Mouse (Mus musculus): ENCODE results near the gene Tgfbr1. TPM values are rescaled to one million over a fixed set of nuclear protein-coding genes. Genes with fewer than 3 reads are reported as not detected.

Gene Tgfbr1
- polyA plus RNA-seq, 1 experiment from 2014 or later = 25.9 TPM

GRCm38 (mm10) chr4:47324206-47324605 is 28.8 kb upstream of the Tgfbr1 start:
- H3K4me2 ChIP-seq (ENCODE audit: low read length) = no peak overlapping the region
- no peaks in the 10 kb centered on the region for H3K9me3 ChIP-seq (replicated peaks; ENCODE audit: low read length)
- no peaks in the 10 kb centered on the region for H3K27me3 ChIP-seq (ENCODE audit: insufficient read depth, low read length)
- TF ChIP-seq CTCF (IDR thresholded peaks at IDR 0.05; ENCODE audit: low read depth) = no peak
- no peak overlapping the region for H3K9ac ChIP-seq (ENCODE audit: low read depth, low read length)
- ATAC-seq (replicated peaks; ENCODE audit: low FRiP score, low read depth) (no peak), DNase-seq (ENCODE audit: low spot score) (no peak)
- no peak overlapping the region for H3K27ac ChIP-seq
- WGBS = 81% methylated on average over 1 of the region's 1 CpGs
- no peaks in the 10 kb centered on the region for H3K4me1 ChIP-seq (replicated peaks; ENCODE audit: insufficient read depth, low read length)
- no peak overlapping the region for H3K4me3 ChIP-seq (replicated peaks; ENCODE audit: low read depth, low read length)
- H3K36me3 ChIP-seq (ENCODE audit: insufficient read depth, low read length) = no peaks in the 10 kb centered on the region

- ATAC-seq (replicated peaks; ENCODE audit: low FRiP score, low read depth) (no peak), DNase-seq (ENCODE audit: low spot score) (no peak)
- no peak for TF ChIP-seq CTCF (IDR thresholded peaks at IDR 0.05; ENCODE audit: low read depth)
- 69% methylated on average over 3 of the region's 3 CpGs for WGBS
- H3K4me1 ChIP-seq (replicated peaks; ENCODE audit: insufficient read depth, low read length) = no peaks in the 10 kb centered on the region
- no peaks in the 10 kb centered on the region for H3K27me3 ChIP-seq (ENCODE audit: insufficient read depth, low read length)
- H3K4me2 ChIP-seq (ENCODE audit: low read length) = no peak overlapping the region
- no peak overlapping the region for H3K9ac ChIP-seq (ENCODE audit: low read depth, low read length)
- no peak overlapping the region for H3K27ac ChIP-seq
- no peak overlapping the region for H3K4me3 ChIP-seq (replicated peaks; ENCODE audit: low read depth, low read length)
- H3K9me3 ChIP-seq (replicated peaks; ENCODE audit: low read length) = no peaks in the 10 kb centered on the region
- H3K36me3 ChIP-seq (ENCODE audit: insufficient read depth, low read length) = no peaks in the 10 kb centered on the region
These were observed 25.2 kb upstream of the Tgfbr1 start for GRCm38 (mm10) chr4:47327782-47328181.

GRCm38 (mm10) chr4:47329285-47329684 is 23.7 kb upstream of the Tgfbr1 start:
- no peaks in the 10 kb centered on the region for H3K27me3 ChIP-seq (ENCODE audit: insufficient read depth, low read length)
- H3K36me3 ChIP-seq (ENCODE audit: insufficient read depth, low read length) = no peaks in the 10 kb centered on the region
- WGBS = 6% methylated on average over 1 of the region's 1 CpGs
- H3K9me3 ChIP-seq (replicated peaks; ENCODE audit: low read length) = no peaks in the 10 kb centered on the region
- DNase-seq (ENCODE audit: low spot score) (no peak), ATAC-seq (replicated peaks; ENCODE audit: low FRiP score, low read depth) (no peak)
- H3K4me2 ChIP-seq (ENCODE audit: low read length) = no peak overlapping the region
- H3K27ac ChIP-seq = no peak overlapping the region
- H3K4me3 ChIP-seq (replicated peaks; ENCODE audit: low read depth, low read length) = no peak overlapping the region
- no peak overlapping the region for H3K9ac ChIP-seq (ENCODE audit: low read depth, low read length)
- no peak for TF ChIP-seq CTCF (IDR thresholded peaks at IDR 0.05; ENCODE audit: low read depth)
- no peaks in the 10 kb centered on the region for H3K4me1 ChIP-seq (replicated peaks; ENCODE audit: insufficient read depth, low read length)

GRCm38 (mm10) chr4:47330378-47331052 is 22.5 kb upstream of the Tgfbr1 start:
- ATAC-seq (replicated peaks; ENCODE audit: low FRiP score, low read depth) (no peak), DNase-seq (ENCODE audit: low spot score) (no peak)
- H3K4me1 ChIP-seq (replicated peaks; ENCODE audit: insufficient read depth, low read length) = no peaks in the 10 kb centered on the region
- H3K27me3 ChIP-seq (ENCODE audit: insufficient read depth, low read length) = no peaks in the 10 kb centered on the region
- H3K9ac ChIP-seq (ENCODE audit: low read depth, low read length) = no peak overlapping the region
- WGBS = 82% methylated on average over 13 of the region's 13 CpGs
- H3K4me3 ChIP-seq (replicated peaks; ENCODE audit: low read depth, low read length) = no peak overlapping the region
- TF ChIP-seq CTCF (IDR thresholded peaks at IDR 0.05; ENCODE audit: low read depth) = no peak
- no peak overlapping the region for H3K27ac ChIP-seq
- no peaks in the 10 kb centered on the region for H3K9me3 ChIP-seq (replicated peaks; ENCODE audit: low read length)
- H3K4me2 ChIP-seq (ENCODE audit: low read length) = no peak overlapping the region
- H3K36me3 ChIP-seq (ENCODE audit: insufficient read depth, low read length) = no peaks in the 10 kb centered on the region

- DNase-seq (ENCODE audit: low spot score) = no peak
- WGBS = 70% methylated on average over 6 of the region's 6 CpGs
- Histone ChIP-seq H3K4me1 (replicated peaks; ENCODE audit: insufficient read depth, low read length) (no peaks in the 10 kb centered on the region), H3K27me3 (ENCODE audit: insufficient read depth, low read length) (no peaks in the 10 kb centered on the region), H3K4me3 (replicated peaks; ENCODE audit: low read depth, low read length) (no peak overlapping the region), H3K27ac (no peak overlapping the region), H3K9me3 (replicated peaks; ENCODE audit: low read length) (no peaks in the 10 kb centered on the region), H3K9ac (ENCODE audit: low read depth, low read length) (no peak overlapping the region), H3K36me3 (ENCODE audit: insufficient read depth, low read length) (no peaks in the 10 kb centered on the region), H3K4me2 (ENCODE audit: low read length) (no peak overlapping the region)
- TF ChIP-seq CTCF (IDR thresholded peaks at IDR 0.05; ENCODE audit: low read depth) = no peak
- no peak for ATAC-seq (replicated peaks; ENCODE audit: low FRiP score, low read depth)
These were observed 20.1 kb upstream of the Tgfbr1 start for GRCm38 (mm10) chr4:47332812-47333343.

GRCm38 (mm10) chr4:47333541-47333940 is 19.5 kb upstream of the Tgfbr1 start:
- H3K27me3 ChIP-seq (ENCODE audit: insufficient read depth, low read length) = no peaks in the 10 kb centered on the region
- H3K4me1 ChIP-seq (replicated peaks; ENCODE audit: insufficient read depth, low read length) = no peaks in the 10 kb centered on the region
- no peaks in the 10 kb centered on the region for H3K36me3 ChIP-seq (ENCODE audit: insufficient read depth, low read length)
- no peak overlapping the region for H3K27ac ChIP-seq
- no peak overlapping the region for H3K4me3 ChIP-seq (replicated peaks; ENCODE audit: low read depth, low read length)
- ATAC-seq (replicated peaks; ENCODE audit: low FRiP score, low read depth) (no peak), DNase-seq (ENCODE audit: low spot score) (no peak)
- TF ChIP-seq CTCF (IDR thresholded peaks at IDR 0.05; ENCODE audit: low read depth) = no peak
- H3K4me2 ChIP-seq (ENCODE audit: low read length) = no peak overlapping the region
- no peak overlapping the region for H3K9ac ChIP-seq (ENCODE audit: low read depth, low read length)
- no peaks in the 10 kb centered on the region for H3K9me3 ChIP-seq (replicated peaks; ENCODE audit: low read length)
- WGBS = 94% methylated on average over 3 of the region's 3 CpGs
